In the genomic region with DNA sequence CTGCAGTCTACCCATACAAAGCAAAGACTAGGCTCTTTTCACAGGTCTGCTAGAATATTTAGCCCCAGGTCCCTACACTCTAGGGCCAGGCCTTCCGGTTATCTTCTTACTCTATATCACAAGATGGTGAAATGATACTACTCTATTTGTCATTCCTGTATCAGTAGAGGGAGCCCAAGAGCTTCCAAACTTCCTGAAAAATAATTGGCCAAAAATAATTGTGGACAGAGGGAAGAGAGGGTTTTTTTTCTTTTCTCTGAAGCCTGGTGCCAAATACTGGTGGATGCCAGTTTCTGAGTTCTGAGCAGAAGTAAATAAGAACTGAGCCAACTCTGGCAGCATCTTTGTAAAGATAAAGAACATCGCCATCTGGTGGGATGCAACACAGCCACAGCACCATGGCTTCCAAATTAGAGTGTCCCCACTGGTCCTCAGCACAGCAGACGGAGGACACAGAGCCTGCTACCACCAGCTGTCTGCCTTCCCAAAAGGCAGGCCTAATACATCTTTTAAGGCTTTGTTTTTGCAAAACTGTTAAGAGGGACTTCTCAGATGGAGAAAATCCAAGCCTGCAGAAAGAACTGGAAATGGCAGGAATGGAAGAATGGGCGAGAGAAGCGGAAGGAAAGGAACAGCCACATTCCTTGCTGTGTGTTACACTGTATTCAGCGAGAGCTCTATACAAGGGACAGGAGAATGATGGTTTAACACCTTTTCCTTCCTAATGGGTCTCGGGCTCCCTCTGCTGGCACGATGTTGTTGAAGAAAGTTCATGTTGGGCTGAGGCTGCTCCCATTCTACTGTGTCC, we compare ENCODE assay signal across 8 mouse cellular contexts.
A peak's percentile ranks its signal among the peaks of the same experiment; 100 is the strongest.
DNase-seq lines count a peak whose midpoint lies in the region; ATAC-seq lines count a peak whose summit lies in the region.

No protein-coding gene starts in this region.

- DNase-seq in ES-CJ7 (ENCODE audit: low read depth, low spot score), result peak; percentile 71
- DNase-seq in c-Kit-positive CD71-negative TER-119-negative erythroid progenitor cells, embryonic 14.5 days (ENCODE audit: low read depth), result peak; percentile 40
- DNase-seq in layer of hippocampus, postnatal 10 days (ENCODE audit: low spot score in 2 of 2), result peak; percentile 85 to 88
- peak; percentile 57 to 80 for DNase-seq in lung, postnatal 4 days
- peak; percentile 81 to 91 for DNase-seq in right cerebral cortex, postnatal 10 days (ENCODE audit: low spot score in 2 of 2)
- peak; percentile 77 for DNase-seq in urinary bladder, postnatal 14 days (ENCODE audit: low spot score)

- H3K27me3 ChIP-seq in forebrain, embryonic 13.5 days, result no peaks in the 10 kb centered on the region
- H3K27me3 ChIP-seq in hindbrain, embryonic 13.5 days, result no peaks in the 10 kb centered on the region

- H3K4me3 ChIP-seq in forebrain, embryonic 13.5 days, result no peak overlapping the region
- no peak overlapping the region for H3K4me3 ChIP-seq in hindbrain, embryonic 13.5 days

- H3K27ac ChIP-seq in forebrain, embryonic 13.5 days, result peak overlapping the region; percentile 82
- H3K27ac ChIP-seq in hindbrain, embryonic 13.5 days, result peak overlapping the region; percentile 80

- H3K4me1 ChIP-seq in forebrain, embryonic 13.5 days, result 0 out of 2 replicates have a peak, but pooled peaks cover 8% of the 10 kb centered on the region
- 0 out of 2 replicates have a peak, but pooled peaks cover 2% of the 10 kb centered on the region for H3K4me1 ChIP-seq in hindbrain, embryonic 13.5 days (replicated peaks)

- peak overlapping the region; percentile 41; the same call in 1 of the 2 replicates for H3K9ac ChIP-seq in forebrain, embryonic 13.5 days
- no peak overlapping the region for H3K9ac ChIP-seq in hindbrain, embryonic 13.5 days

- H3K36me3 ChIP-seq in forebrain, embryonic 13.5 days (ENCODE audit: poor library complexity, severe bottlenecking), result peaks cover 4% of the 10 kb centered on the region; the same call in 1 of the 2 replicates
- H3K36me3 ChIP-seq in hindbrain, embryonic 13.5 days, result peaks cover 4% of the 10 kb centered on the region

- H3K9me3 ChIP-seq in forebrain, embryonic 13.5 days (replicated peaks), result no peaks in the 10 kb centered on the region
- H3K9me3 ChIP-seq in hindbrain, embryonic 13.5 days, result no peaks in the 10 kb centered on the region

- 30% methylated on average over 8 of the region's 8 CpGs for WGBS in forebrain, embryonic 13.5 days
- 30% methylated on average over 8 of the region's 8 CpGs for WGBS in hindbrain, embryonic 13.5 days

- peak; percentile 96 for ATAC-seq in forebrain, embryonic 13.5 days
- ATAC-seq in hindbrain, embryonic 13.5 days (ENCODE audit: low FRiP score), result peak; percentile 96

- peak overlapping the region; percentile 36 for H3K4me2 ChIP-seq in forebrain, embryonic 13.5 days
- H3K4me2 ChIP-seq in hindbrain, embryonic 13.5 days, result peak overlapping the region; percentile 23; the same call in 1 of the 2 replicates
